In the genomic region with DNA sequence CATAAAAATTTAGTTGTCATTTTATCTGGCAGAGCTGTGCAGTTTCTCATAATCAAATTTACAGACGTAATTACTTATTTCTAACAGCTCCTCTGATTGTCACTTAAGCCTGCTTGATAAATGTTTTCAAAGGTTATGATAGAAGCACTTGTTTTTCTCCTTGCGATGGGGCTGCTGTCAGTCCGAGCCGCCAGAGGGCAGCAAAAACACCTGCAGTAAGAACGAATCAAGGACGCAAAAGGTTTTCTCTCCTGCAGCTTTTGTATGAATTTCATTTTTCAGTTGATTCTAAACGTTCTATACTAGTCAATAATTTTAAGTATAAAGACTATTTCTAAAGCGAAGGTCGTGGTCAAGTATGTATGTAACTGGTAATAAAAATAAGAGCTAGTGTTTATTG, we compare ENCODE assay signal across 9 mouse cellular contexts.
DNase-seq lines count a peak whose midpoint lies in the region; ATAC-seq and TF ChIP-seq lines count a peak whose summit lies in the region.
"Had no signal": no experiment of that assay in that cellular context is flagged by ENCODE, and none has a peak within 500 bp of the region (broad histone marks: within the 10 kb centered on the region; RNA-seq: fewer than 3 reads in every experiment).

No protein-coding gene starts in this region.

- intact Hi-C loops in left cerebral cortex, postnatal 14 days (cut with DNase I), result no loop called here

- H3K9ac ChIP-seq in heart, postnatal 0 days (replicated peaks; ENCODE audit: low read depth, low read length), result no peak overlapping the region
- H3K9ac ChIP-seq in hindbrain, embryonic 13.5 days, result no peak overlapping the region
- H3K9ac ChIP-seq in neural tube, embryonic 11.5 days (ENCODE audit: low read length), result no peak overlapping the region

- H3K4me3 ChIP-seq in heart, postnatal 0 days (ENCODE audit: low read depth, low read length), result no peak overlapping the region
- H3K4me3 ChIP-seq in hindbrain, embryonic 13.5 days, result no peak overlapping the region
- H3K4me3 ChIP-seq in neural tube, embryonic 11.5 days (ENCODE audit: low read depth, low read length), result no peak overlapping the region

- TF ChIP-seq CTCF in heart, postnatal 0 days (IDR thresholded peaks at IDR 0.05; ENCODE audit: low read depth), result peak; percentile 73

- TF ChIP-seq EP300 in heart, postnatal 0 days (IDR thresholded peaks at IDR 0.05; ENCODE audit: low read depth), result no peak

- WGBS in heart, postnatal 0 days, result 8% methylated on average over 9 of the region's 9 CpGs
- 10% methylated on average over 9 of the region's 9 CpGs for WGBS in hindbrain, embryonic 13.5 days
- WGBS in neural tube, embryonic 11.5 days, result 14% methylated on average over 9 of the region's 9 CpGs

- no peaks in the 10 kb centered on the region for H3K27me3 ChIP-seq in heart, postnatal 0 days (ENCODE audit: control insufficient read depth, insufficient read depth, low read length)
- no peaks in the 10 kb centered on the region for H3K27me3 ChIP-seq in hindbrain, embryonic 13.5 days
- no peaks in the 10 kb centered on the region for H3K27me3 ChIP-seq in neural tube, embryonic 11.5 days (ENCODE audit: control insufficient read depth, insufficient read depth, low read length)

- H3K4me1 ChIP-seq in heart, postnatal 0 days (ENCODE audit: control insufficient read depth, insufficient read depth), result no peaks in the 10 kb centered on the region
- no peaks in the 10 kb centered on the region for H3K4me1 ChIP-seq in hindbrain, embryonic 13.5 days (replicated peaks)
- no peaks in the 10 kb centered on the region for H3K4me1 ChIP-seq in neural tube, embryonic 11.5 days (ENCODE audit: control insufficient read depth, insufficient read depth, low read length)

- H3K9me3 ChIP-seq in heart, postnatal 0 days (replicated peaks; ENCODE audit: control insufficient read depth, low read length), result no peaks in the 10 kb centered on the region
- H3K9me3 ChIP-seq in hindbrain, embryonic 13.5 days, result no peaks in the 10 kb centered on the region
- H3K9me3 ChIP-seq in neural tube, embryonic 11.5 days (ENCODE audit: control insufficient read depth, low read length), result no peaks in the 10 kb centered on the region

- H3K36me3 ChIP-seq in heart, postnatal 0 days (replicated peaks; ENCODE audit: control insufficient read depth, insufficient read depth, low read length), result no peaks in the 10 kb centered on the region
- no peaks in the 10 kb centered on the region for H3K36me3 ChIP-seq in hindbrain, embryonic 13.5 days
- H3K36me3 ChIP-seq in neural tube, embryonic 11.5 days (ENCODE audit: control insufficient read depth, insufficient read depth, low read length), result no peaks in the 10 kb centered on the region

- ATAC-seq in heart, postnatal 0 days (ENCODE audit: insufficient read depth, low read depth), result no peak
- ATAC-seq in hindbrain, embryonic 13.5 days (ENCODE audit: low FRiP score), result 0 out of 2 replicates have a peak, but pooled peaks have one; percentile 28
- ATAC-seq in neural tube, embryonic 11.5 days (ENCODE audit: insufficient read depth, low FRiP score, low TSS enrichment), result no peak

- no peak overlapping the region for H3K4me2 ChIP-seq in heart, postnatal 0 days (ENCODE audit: low read depth, low read length)
- H3K4me2 ChIP-seq in hindbrain, embryonic 13.5 days, result no peak overlapping the region
- no peak overlapping the region for H3K4me2 ChIP-seq in neural tube, embryonic 11.5 days (ENCODE audit: low read depth)

- no peak overlapping the region for H3K27ac ChIP-seq in heart, postnatal 0 days (ENCODE audit: low read depth)
- no peak overlapping the region for H3K27ac ChIP-seq in hindbrain, embryonic 13.5 days
- no peak overlapping the region for H3K27ac ChIP-seq in neural tube, embryonic 11.5 days (ENCODE audit: low read depth, low read length)
- H3K27ac ChIP-seq: macrophage had no signal

- DNase-seq in heart, postnatal 0 days (ENCODE audit: low spot score), result peak; percentile 78
- no peak for DNase-seq in heart, adult 11 months
- peak; percentile 15 for DNase-seq in adrenal gland, adult 8-10 months
- peak; percentile 81 for DNase-seq in embryo, embryonic 11 days
- peak; percentile 83 to 86 for DNase-seq in left cerebral cortex, postnatal 14 days (ENCODE audit: low spot score in 2 of 2)
- peak; percentile 83 for DNase-seq in neural tube, embryonic 11.5 days (ENCODE audit: low spot score)
- DNase-seq in thymus, postnatal 4 days, result peak; percentile 63
